Mouse (Mus musculus) liver, adult (tissue): ENCODE data around the gene Gm20441.
A peak's percentile ranks its signal among the peaks of the same experiment; 100 is the strongest.

Experiments
- GATA4 ChIP-seq: IDR thresholded peaks from 2 replicates; pipeline ENCODE4 v1.6.1; 2014; ENCODE audit warnings: mild to moderate bottlenecking, low read length; ENCODE audit not compliant: insufficient replicate concordance

Gm20441 gene

GRCm38 (mm10) chr10:75794880-75795279 lies 14.1 kb upstream of the Gm20441 start:
- TF ChIP-seq GATA4: no peak

- no peak for TF ChIP-seq GATA4
Measured at GRCm38 (mm10) chr10:75790773-75791172, 10.0 kb upstream of the Gm20441 start.

- TF ChIP-seq GATA4: no peak
Measured at GRCm38 (mm10) chr10:75789841-75790240, 9.1 kb upstream of the Gm20441 start.

GRCm38 (mm10) chr10:75789081-75789735 lies 8.5 kb upstream of the Gm20441 start:
- no peak for TF ChIP-seq GATA4

GRCm38 (mm10) chr10:75788277-75788676 lies 7.5 kb upstream of the Gm20441 start:
- no peak for TF ChIP-seq GATA4

GRCm38 (mm10) chr10:75785442-75785841 lies 4.7 kb upstream of the Gm20441 start:
- TF ChIP-seq GATA4: peak; percentile 57; the same call in 1 of the 2 replicates

GRCm38 (mm10) chr10:75779206-75780174 lies 1.3 kb downstream of the Gm20441 start:
- no peak for TF ChIP-seq GATA4

GRCm38 (mm10) chr10:75777885-75778284 lies 2.9 kb downstream of the Gm20441 start:
- TF ChIP-seq GATA4: no peak

GRCm38 (mm10) chr10:75776562-75776961 lies 4.2 kb downstream of the Gm20441 start:
- TF ChIP-seq GATA4: no peak

GRCm38 (mm10) chr10:75774587-75774986 lies 6.2 kb downstream of the Gm20441 start:
- TF ChIP-seq GATA4: no peak

GRCm38 (mm10) chr10:75774102-75774501 lies 6.7 kb downstream of the Gm20441 start:
- no peak for TF ChIP-seq GATA4

GRCm38 (mm10) chr10:75772795-75773664 lies 7.7 kb downstream of the Gm20441 start, which contains the start of gene Ddt:
Gene Ddt, minus strand, starts transcription at chr10:75773414.
- TF ChIP-seq GATA4: no peak

- TF ChIP-seq GATA4: no peak
Measured at GRCm38 (mm10) chr10:75766856-75767255, 13.9 kb downstream of the Gm20441 start.

GRCm38 (mm10) chr10:75764519-75765473 lies 16.0 kb downstream of the Gm20441 start:
- TF ChIP-seq GATA4: no peak
